Mouse (Mus musculus): ENCODE measurements at regions not wholly inside any gene's neighbourhood (a gene's known extent, or its start where the extent isn't known, plus 50 kb on each side); places are given as distances from the start of the nearest gene placed in this dataset.
A peak's percentile ranks its signal among the peaks of the same experiment; 100 is the strongest.

DNA sequence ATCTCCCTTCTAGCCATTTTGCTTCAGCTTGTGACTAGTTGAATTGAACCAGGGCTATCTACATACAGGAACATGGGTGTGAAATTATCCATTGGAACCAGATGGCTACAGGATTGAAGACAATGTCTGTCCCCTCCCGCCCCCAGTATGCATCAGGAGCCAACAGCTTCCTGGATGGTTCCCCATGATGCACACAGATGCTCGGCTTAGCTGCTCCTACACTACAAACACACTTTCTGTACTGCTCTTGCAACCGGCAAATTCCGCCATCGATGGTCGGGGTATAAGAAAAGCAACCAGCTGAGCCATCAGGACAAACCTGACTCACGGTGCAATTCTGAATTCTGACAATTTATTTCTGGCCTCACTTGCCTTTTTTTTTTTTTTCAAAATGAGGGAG is 258.9 kb downstream of the Tle3 start:
- no peak for DNase-seq (ENCODE audit: low spot score in 2 of 2)

DNA sequence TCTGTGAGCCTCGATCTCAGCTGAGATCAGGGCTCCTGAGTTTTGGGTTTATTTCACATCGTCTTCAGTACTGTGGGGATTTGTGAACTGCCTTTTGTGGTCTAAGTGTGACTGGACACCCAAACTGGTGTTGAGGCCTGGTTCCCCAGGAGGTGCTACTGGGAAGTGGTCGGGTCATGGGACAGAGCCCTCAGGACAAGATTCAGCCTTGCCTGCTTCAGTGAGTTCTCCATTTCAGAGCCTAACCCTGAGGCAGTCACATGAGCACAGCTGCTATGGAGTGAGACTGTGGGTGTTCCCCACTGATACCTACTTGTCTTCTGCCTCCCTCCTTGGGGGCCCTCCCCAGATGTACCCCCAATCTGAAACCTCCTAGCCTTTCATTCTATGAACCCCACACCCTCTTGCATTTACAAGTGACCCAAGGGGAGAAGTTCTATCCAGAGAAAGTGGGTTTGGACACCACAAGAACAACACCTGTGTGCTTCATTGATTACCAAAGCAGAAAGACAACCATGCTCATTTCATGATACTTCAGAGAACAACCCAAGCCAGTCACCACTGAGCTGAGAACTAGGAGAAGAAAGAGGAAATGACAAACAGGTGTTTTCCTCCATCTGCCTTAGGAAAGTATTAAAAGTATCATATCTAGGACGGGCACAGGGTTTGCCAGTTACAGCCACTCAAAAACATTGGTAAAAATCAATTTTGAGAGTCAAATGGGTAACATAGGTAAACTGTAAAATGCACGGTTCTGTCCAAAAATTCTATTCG is 255.8 kb downstream of the Tle3 start:
- DNase-seq (ENCODE audit: low spot score in 2 of 2), result no peak

DNA sequence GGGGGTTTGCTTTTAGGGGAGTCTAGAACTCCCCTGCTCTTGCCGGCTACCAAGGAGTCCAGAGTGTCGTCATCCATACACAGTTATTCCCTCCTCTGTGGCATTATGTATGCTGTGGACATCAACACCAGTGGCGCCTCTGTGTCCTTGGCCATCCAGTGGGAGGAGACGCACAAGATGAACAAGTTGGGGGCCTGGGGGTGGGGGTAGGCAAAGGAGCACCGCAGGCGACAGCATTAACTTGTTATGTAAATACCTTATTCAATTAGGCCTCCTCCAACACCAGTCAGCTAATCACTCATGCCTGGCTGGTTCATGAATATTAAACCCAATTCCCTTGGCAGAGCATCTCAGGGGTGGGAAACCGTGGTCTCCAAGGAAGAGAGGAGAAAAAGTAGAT is 250.8 kb downstream of the Tle3 start:
- DNase-seq (ENCODE audit: low spot score in 2 of 2), result no peak

GRCm38 (mm10) chr9:61621939-61622338 is 249.8 kb downstream of the Tle3 start:
- DNase-seq (ENCODE audit: low spot score in 2 of 2), result no peak

- DNase-seq (ENCODE audit: low spot score in 2 of 2), result no peak
Observed at GRCm38 (mm10) chr9:61620786-61621185, 248.6 kb downstream of the Tle3 start.

GRCm38 (mm10) chr9:61620105-61620504 is 247.9 kb downstream of the Tle3 start:
- no peak for DNase-seq (ENCODE audit: low spot score in 2 of 2)

DNA sequence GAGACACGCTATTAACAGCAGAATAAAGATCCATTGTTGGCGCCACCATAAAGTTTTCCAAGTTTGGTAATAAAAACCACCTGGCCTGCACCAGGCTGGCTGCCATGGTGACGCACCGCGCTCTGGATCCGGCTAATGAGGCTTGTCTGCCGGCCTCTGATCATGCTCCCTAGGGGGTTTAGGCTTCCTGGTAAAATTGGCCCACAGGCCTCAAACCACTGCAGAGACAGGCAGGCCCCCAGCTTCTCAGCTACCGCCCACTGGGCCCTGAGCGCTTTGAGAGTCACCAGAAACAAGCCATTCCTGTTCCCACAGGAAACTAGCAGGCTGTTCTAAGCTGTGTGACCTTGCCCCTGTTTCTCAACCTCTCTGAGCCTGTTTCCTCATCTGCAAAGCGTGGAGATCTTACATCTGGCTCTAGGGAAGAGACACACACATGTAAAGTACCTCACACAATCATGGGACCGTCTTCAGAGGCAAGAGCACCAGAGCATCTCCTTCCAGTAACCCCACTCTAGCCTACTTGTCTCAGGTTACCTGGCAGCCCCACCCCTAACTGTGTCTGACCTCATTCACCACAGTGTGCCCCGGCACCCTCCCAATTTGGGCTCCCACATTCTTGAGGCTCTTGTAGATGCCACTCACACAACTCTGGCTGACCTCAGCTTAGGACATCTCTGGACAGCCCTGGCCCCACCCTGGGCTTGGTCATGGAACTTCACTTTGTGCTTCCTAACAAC is 246.5 kb downstream of the Tle3 start:
- peak in 1 of 2 experiments; percentile 5 for DNase-seq (ENCODE audit: low spot score in 2 of 2)

DNA sequence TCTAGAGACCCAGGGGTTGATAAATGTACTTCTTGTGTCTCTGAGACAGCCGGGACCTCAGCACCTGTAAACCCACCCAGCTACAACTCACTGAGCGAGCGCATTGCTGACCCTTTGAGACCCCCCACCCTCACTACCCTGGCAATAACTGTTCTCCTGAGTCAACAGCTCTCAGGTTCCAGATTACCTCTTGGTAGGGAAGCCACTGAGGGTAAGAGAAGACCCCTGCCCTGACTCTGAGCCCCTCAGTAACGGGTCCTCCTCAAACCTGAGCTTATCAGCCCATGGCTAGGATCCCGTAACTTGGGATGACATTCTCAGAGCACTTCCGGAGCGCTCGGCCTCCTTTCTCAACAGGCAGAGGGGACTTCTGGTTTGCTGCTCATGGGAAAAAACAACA is 245.8 kb downstream of the Tle3 start:
- no peak for DNase-seq (ENCODE audit: low spot score in 2 of 2)

DNA sequence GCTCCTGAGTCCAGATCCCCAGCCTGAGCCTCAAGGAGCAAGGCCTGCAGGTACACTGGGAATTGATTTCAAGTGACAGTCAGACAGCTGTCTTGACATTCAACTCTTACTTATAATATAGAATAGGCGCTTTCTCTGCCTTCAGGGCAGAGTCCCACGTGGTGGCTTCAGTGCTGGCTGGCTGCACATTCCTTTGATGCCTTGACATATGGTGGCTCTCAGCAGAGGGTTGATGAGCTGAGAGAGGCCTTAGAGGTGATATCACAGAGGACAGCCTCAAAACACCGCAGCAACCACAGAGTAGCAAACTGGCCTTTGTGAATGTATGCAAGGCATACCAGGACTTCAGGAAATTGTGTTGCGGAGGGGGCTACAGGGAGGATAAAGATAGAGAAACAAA is 243.4 kb downstream of the Tle3 start:
- DNase-seq (ENCODE audit: low spot score in 2 of 2), result no peak

DNA sequence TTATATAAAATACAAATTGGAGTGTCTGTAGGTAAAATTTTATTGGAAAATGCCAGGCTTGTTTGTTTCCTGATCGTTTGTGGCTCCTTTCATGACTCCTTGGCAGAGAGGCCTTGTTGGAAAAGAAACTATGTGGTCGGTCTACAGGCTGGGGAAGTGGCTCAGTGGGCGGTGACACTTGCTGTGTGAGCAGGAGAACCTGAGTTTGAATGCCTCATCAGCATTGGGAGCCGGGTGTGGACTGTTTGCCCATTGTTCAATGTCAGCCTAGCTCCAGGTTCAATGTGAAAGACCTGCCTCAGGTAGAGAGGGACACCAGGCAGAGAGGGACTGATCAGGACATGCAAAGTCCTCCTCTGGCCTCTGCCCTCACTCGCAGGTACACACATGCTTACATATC is 235.4 kb downstream of the Tle3 start:
- DNase-seq (ENCODE audit: low spot score in 2 of 2), result no peak

DNA sequence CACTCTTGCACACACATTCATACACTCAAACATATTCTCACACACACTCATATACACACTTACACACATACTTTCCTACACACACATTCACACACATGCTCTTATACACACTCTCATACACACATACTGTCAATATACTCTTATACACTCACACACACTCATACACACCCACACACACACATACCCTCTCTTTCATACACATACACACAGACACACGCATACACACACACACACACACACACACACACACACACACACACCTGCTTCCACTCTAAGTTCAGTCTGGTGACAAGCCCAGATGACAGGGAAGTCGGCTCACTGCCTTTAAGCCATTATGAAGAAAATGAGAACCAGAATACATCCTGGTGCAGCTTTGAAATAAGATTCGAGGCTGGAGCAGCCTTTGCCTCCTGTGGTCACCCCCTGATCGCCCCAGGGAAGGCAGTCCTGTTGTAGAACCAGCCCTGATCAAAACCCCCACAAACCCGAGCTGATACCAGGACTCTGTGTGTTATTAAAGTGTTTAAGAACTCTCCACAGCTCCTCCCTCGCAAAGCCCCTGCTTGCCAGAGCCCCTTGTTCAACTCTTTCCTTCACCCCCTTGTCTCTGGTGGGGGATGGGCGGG is 230.3 kb downstream of the Tle3 start:
- no peak for DNase-seq (ENCODE audit: low spot score in 2 of 2)

DNA sequence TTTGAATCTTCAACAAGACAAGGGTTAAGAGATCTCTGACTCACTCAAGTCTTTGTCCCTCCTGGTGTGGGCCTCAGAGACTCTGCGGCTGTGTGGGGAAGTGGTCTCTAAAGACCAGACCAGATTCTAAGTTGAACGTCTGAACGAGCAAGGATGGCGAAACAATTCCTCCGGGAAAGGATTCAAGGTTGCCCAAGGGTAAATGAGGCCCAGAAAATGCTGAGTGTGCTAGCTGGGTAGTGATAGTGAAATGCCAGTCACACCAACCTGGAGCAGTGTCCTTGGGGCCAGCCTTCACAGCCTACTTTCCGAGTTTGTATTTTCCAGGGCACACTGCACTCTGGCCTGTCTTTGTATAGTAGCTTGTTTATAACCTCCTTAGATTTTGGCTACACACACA is 229.7 kb downstream of the Tle3 start:
- DNase-seq (ENCODE audit: low spot score in 2 of 2), result no peak

- DNase-seq (ENCODE audit: low spot score in 2 of 2), result no peak
Observed at GRCm38 (mm10) chr9:61597287-61597686, 225.1 kb downstream of the Tle3 start.

DNA sequence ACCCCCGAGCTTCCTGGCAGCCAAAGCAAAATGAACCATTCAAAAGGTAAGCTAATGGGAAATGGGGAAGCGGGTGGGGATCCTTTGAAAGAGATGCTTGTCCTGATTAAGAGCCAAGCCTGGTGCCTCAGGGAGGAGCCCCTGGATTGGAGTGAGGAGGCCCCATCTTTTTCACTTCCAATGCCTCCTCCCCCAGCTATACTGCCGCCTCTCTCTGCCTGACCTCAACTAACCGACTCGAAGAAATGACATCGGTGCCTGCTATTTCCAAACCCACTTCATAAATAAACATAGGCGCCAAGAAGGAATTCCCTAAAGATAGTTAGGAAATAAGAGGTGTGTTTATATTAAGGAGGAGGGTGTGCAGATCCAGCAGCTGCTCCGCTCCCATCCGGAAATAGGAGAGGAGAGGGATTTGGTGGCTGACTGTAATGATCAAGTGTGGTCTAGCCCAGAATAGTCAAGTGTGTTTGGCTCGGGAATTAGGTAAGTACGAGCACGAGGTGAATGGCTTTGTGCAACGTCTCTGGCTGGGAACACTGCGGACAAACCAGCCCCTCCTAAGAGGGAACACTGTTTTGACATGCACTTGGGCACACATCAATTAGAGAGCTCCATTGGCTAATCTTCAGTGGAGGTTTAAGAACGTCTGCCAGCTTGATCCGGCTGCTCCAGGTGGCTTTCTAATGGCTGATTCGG is 224.4 kb downstream of the Tle3 start:
- DNase-seq (ENCODE audit: low spot score in 2 of 2), result no peak

GRCm38 (mm10) chr9:61595170-61595967 is 223.2 kb downstream of the Tle3 start:
- DNase-seq (ENCODE audit: low spot score in 2 of 2), result no peak

DNA sequence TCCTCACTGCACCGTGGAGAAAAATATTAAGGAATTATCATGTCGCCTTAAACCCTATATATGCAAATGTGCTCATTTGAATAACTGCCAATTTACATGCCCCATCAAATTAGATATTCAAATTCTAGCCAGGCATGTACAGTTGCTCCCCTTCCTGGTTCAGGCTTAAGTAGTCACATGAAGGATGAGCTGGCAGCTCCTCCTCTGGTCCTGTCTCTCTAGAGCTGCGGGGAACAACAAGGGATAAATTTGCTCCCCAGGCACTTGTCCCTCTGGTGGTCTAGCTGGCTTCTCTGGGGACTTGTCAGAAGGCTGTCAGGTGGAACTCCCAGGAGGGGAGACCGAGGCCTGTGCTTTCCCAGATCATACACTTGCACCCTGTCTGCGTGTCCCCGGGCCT is 221.8 kb downstream of the Tle3 start:
- no peak for DNase-seq (ENCODE audit: low spot score in 2 of 2)

GRCm38 (mm10) chr9:61589727-61590299 is 217.6 kb downstream of the Tle3 start:
- DNase-seq (ENCODE audit: low spot score in 2 of 2), result no peak

GRCm38 (mm10) chr9:61583281-61584072 is 211.3 kb downstream of the Tle3 start:
- no peak for DNase-seq (ENCODE audit: low spot score in 2 of 2)

GRCm38 (mm10) chr9:61581046-61581445 is 208.9 kb downstream of the Tle3 start:
- DNase-seq (ENCODE audit: low spot score in 2 of 2), result no peak

GRCm38 (mm10) chr9:61578255-61578654 is 206.1 kb downstream of the Tle3 start:
- DNase-seq (ENCODE audit: low spot score in 2 of 2), result no peak
